Mouse (Mus musculus) neural tube, embryonic 15.5 days (tissue): ENCODE data around the gene Cux1. TPM values are rescaled to one million over a fixed set of nuclear protein-coding genes. Genes with fewer than 3 reads are reported as not detected.

Experiments
- ATAC-seq: fragments of 200-750 bp; cut with Nextera tagmentation; 2 replicates; pipeline ENCODE4 v1.8.0; 2017; ENCODE audit warnings: mild to moderate bottlenecking, moderate TSS enrichment, moderate library complexity; ENCODE audit not compliant: low FRiP score
- H3K27ac ChIP-seq: fragments of 300-500 bp; sonication (generic); replicated peaks from 2 replicates; pipeline ENCODE4 v1.5.1; 2015; ENCODE audit warnings: mild to moderate bottlenecking, inconsistent platforms
- H3K27me3 ChIP-seq: fragments of 300-500 bp; sonication (generic); replicated peaks from 2 replicates; pipeline ENCODE4 v1.6.1; 2015; ENCODE audit warnings: inconsistent platforms
- H3K36me3 ChIP-seq: fragments of 300-500 bp; sonication (generic); 2 replicates; pipeline ENCODE4 v1.6.1; 2015; ENCODE audit warnings: inconsistent platforms
- H3K4me1 ChIP-seq: fragments of 300-500 bp; sonication (generic); 2 replicates; pipeline ENCODE4 v1.6.1; 2015; ENCODE audit warnings: inconsistent platforms
- H3K4me2 ChIP-seq: fragments of 300-500 bp; sonication (generic); 2 replicates; pipeline ENCODE4 v1.6.1; 2015; ENCODE audit warnings: inconsistent platforms, mild to moderate bottlenecking, moderate library complexity
- H3K4me3 ChIP-seq: fragments of 300-500 bp; sonication (generic); replicated peaks from 2 replicates; pipeline ENCODE4 v1.5.1; 2015; ENCODE audit warnings: mild to moderate bottlenecking, inconsistent platforms
- H3K9ac ChIP-seq: fragments of 300-500 bp; sonication (generic); replicated peaks from 2 replicates; pipeline ENCODE4 v1.6.1; 2015; ENCODE audit warnings: mild to moderate bottlenecking, inconsistent platforms
- H3K9me3 ChIP-seq: fragments of 300-500 bp; sonication (generic); replicated peaks from 2 replicates; pipeline ENCODE4 v1.6.1; 2016; ENCODE audit warnings: inconsistent platforms
- whole genome bisulfite sequencing: fragments of 180-500 bp; shearing (Covaris S2); methylation state at CpG from one replicate; pipeline ENCODE4 v1.1.7; 2015; ENCODE audit warnings: mixed read lengths; 5-methylcytosine and 5-hydroxymethylcytosine counted together
- polyA plus RNA-seq: library from polyadenylated mRNA; unstranded; fragments of >200 nt; fragmentation: Nextera tagmentation; extraction: Ambion mirVana; gene quantifications from 2 replicates; pipeline ENCODE4 v1.2.1, GENCODE M21; 2015

Cux1 gene
- 87.8 and 96.6 TPM in 2 replicates for polyA plus RNA-seq

GRCm38 (mm10) chr5:136567176-136568025 lies at the start of gene Cux1:
Cux1 (minus strand) TSS chr5:136567490.
- peak within 1 kb of the TSS; percentile 97 for H3K9ac ChIP-seq
- peak; percentile 90 for ATAC-seq
- WGBS = 1% methylated on average over 75 of the region's 103 CpGs
- H3K4me3 ChIP-seq = peak within 1 kb of the TSS; percentile 98
- peak within 1 kb of the TSS; percentile 98 for H3K4me2 ChIP-seq
- peaks cover 14% of the 10 kb centered on the region; the same call in 1 of the 2 replicates for H3K27me3 ChIP-seq
- H3K4me1 ChIP-seq = peaks cover 44% of the 10 kb centered on the region
- H3K9me3 ChIP-seq = no peaks in the 10 kb centered on the region
- peak within 1 kb of the TSS; percentile 97 for H3K27ac ChIP-seq
- H3K36me3 ChIP-seq = no peaks in the 10 kb centered on the region

GRCm38 (mm10) chr5:136612391-136612790 lies 45.1 kb upstream of the Cux1 start:
- no peaks in the 10 kb centered on the region for H3K36me3 ChIP-seq
- no peak overlapping the region for H3K4me3 ChIP-seq
- no peak overlapping the region for H3K9ac ChIP-seq
- no peaks in the 10 kb centered on the region for H3K9me3 ChIP-seq
- no peak for ATAC-seq
- no peaks in the 10 kb centered on the region for H3K27me3 ChIP-seq
- 88% methylated on average over 1 of the region's 1 CpGs for WGBS
- H3K4me1 ChIP-seq = no peaks in the 10 kb centered on the region
- no peak overlapping the region for H3K27ac ChIP-seq
- H3K4me2 ChIP-seq = no peak overlapping the region

GRCm38 (mm10) chr5:136608814-136609434 lies 41.6 kb upstream of the Cux1 start:
- Histone ChIP-seq H3K27me3 (no peaks in the 10 kb centered on the region), H3K4me2 (no peak overlapping the region), H3K36me3 (no peaks in the 10 kb centered on the region), H3K27ac (no peak overlapping the region), H3K9me3 (no peaks in the 10 kb centered on the region), H3K9ac (no peak overlapping the region), H3K4me1 (no peaks in the 10 kb centered on the region), H3K4me3 (no peak overlapping the region)
- WGBS = 64% methylated on average over 6 of the region's 6 CpGs
- ATAC-seq = no peak

DNA sequence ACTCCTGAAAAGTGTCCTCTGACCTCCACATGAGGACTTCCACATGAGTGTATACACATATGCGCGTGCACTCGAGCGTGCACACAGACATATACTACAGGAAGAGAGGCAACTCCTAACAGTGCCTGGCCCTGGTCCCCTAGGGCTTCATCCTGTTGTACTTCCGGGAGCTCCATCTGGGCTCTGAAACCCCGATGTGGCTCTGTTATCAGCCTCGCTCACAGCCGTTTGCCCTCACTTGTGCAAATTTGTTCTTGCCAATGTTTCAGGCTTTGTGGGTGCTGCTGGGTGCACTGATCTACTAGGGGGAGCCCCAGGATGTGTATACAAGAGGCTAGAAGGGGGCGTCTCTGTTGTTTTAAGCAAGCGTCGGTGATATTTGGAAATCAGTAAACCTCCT lies 37.9 kb upstream of the Cux1 start:
- H3K27ac ChIP-seq = no peak overlapping the region
- no peak overlapping the region for H3K4me2 ChIP-seq
- H3K27me3 ChIP-seq = no peaks in the 10 kb centered on the region
- WGBS = 87% methylated on average over 11 of the region's 11 CpGs
- H3K9ac ChIP-seq = no peak overlapping the region
- H3K36me3 ChIP-seq = no peaks in the 10 kb centered on the region
- no peaks in the 10 kb centered on the region for H3K4me1 ChIP-seq
- H3K9me3 ChIP-seq = no peaks in the 10 kb centered on the region
- no peak overlapping the region for H3K4me3 ChIP-seq
- no peak for ATAC-seq

DNA sequence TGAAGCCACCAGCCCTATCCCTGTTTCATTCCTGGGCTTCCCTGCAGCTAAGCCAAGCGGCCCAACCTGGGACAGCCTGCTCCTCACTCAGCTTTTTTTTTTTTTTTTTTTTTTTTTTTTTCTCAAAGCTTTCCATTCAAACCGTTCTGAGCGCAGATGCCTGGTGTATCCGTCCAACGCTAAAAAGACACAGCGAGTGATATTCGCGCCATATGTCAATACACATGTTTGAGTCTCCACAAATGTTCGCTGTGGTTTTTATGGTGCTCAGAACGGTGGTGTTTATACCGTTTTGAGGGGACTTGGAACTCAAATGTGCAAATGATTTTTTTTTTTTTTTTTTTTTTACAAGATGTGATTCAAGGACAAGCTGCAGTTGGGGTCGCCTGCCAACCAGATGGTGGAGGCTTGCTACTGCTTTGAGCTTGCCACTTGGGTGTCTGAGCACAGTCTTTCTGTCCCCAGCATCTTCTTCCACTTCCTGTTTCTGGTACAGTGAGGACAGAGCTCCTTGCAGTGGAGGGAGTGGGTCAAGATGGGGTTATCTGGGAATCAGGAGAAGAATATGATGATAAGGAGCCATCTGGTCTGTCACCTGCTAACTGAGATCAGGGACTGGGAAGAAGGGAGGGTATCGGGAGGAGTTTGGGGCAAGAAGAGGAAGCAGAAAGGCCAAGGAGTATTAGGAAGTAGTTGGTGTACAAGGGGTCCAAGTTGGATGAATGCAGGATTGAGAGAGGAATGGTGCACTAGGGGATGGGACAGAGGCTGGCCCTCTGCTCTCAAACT lies 36.1 kb upstream of the Cux1 start:
- WGBS = 76% methylated on average over 13 of the region's 13 CpGs
- H3K4me2 ChIP-seq = no peak overlapping the region
- no peaks in the 10 kb centered on the region for H3K27me3 ChIP-seq
- H3K36me3 ChIP-seq = no peaks in the 10 kb centered on the region
- no peaks in the 10 kb centered on the region for H3K4me1 ChIP-seq
- H3K9ac ChIP-seq = no peak overlapping the region
- H3K27ac ChIP-seq = no peak overlapping the region
- ATAC-seq = no peak
- H3K4me3 ChIP-seq = no peak overlapping the region
- no peaks in the 10 kb centered on the region for H3K9me3 ChIP-seq

GRCm38 (mm10) chr5:136600511-136600910 lies 33.2 kb upstream of the Cux1 start:
- Histone ChIP-seq H3K9me3 (no peaks in the 10 kb centered on the region), H3K27ac (no peak overlapping the region), H3K27me3 (no peaks in the 10 kb centered on the region), H3K4me3 (no peak overlapping the region), H3K36me3 (no peaks in the 10 kb centered on the region), H3K4me1 (no peaks in the 10 kb centered on the region), H3K9ac (no peak overlapping the region), H3K4me2 (no peak overlapping the region)
- WGBS = 80% methylated on average over 5 of the region's 5 CpGs
- no peak for ATAC-seq

GRCm38 (mm10) chr5:136594896-136595540 lies 27.7 kb upstream of the Cux1 start:
- Histone ChIP-seq H3K36me3 (no peaks in the 10 kb centered on the region), H3K4me1 (0 out of 2 replicates have a peak, but pooled peaks cover 6% of the 10 kb centered on the region), H3K4me3 (no peak overlapping the region), H3K9ac (no peak overlapping the region), H3K27me3 (no peaks in the 10 kb centered on the region), H3K27ac (no peak overlapping the region), H3K9me3 (no peaks in the 10 kb centered on the region), H3K4me2 (no peak overlapping the region)
- ATAC-seq = no peak
- 53% methylated on average over 8 of the region's 8 CpGs for WGBS

DNA sequence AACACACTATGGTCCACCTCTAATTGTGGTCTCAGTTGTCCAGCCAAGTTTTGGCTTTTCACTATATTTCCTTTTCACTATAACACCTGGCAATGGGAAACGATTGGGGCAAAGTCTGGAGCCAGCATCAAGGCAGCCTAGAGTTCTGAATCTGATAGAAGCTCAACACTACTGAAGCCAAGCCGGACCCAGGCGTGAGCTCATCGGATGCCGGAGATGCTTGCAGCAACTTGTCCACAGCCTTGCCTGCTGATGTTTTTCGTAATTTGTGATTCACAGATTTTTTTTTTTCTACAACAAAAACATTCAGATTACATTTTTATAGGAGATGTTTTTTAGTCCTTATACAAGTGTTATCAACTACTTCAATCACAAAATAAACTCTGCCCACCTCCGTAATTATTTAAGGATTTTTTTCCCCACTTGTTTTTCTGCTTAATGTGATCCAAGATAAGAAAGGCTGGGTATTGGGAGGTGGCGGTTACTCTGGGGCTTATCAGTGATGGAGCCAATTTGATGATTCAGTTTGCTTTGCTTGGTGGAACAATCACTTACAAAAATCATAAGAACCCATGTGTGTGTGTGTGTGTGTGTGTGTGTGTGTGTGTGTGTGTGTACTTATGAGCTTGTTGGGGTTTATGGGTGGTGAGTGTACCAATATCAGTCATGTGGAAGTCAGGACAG lies 24.7 kb upstream of the Cux1 start:
- Histone ChIP-seq H3K27ac (no peak overlapping the region), H3K9ac (no peak overlapping the region), H3K36me3 (no peaks in the 10 kb centered on the region), H3K4me1 (0 out of 2 replicates have a peak, but pooled peaks cover 6% of the 10 kb centered on the region), H3K4me3 (no peak overlapping the region), H3K27me3 (no peaks in the 10 kb centered on the region), H3K9me3 (no peaks in the 10 kb centered on the region), H3K4me2 (no peak overlapping the region)
- 91% methylated on average over 8 of the region's 8 CpGs for WGBS
- no peak for ATAC-seq

- no peaks in the 10 kb centered on the region for H3K36me3 ChIP-seq
- no peak overlapping the region for H3K27ac ChIP-seq
- H3K27me3 ChIP-seq = no peaks in the 10 kb centered on the region
- no peaks in the 10 kb centered on the region for H3K9me3 ChIP-seq
- no peak overlapping the region for H3K4me2 ChIP-seq
- 55% methylated on average over 2 of the region's 2 CpGs for WGBS
- no peak overlapping the region for H3K9ac ChIP-seq
- ATAC-seq = no peak
- no peak overlapping the region for H3K4me3 ChIP-seq
- H3K4me1 ChIP-seq = no peaks in the 10 kb centered on the region
These were observed 21.7 kb upstream of the Cux1 start for GRCm38 (mm10) chr5:136589002-136589401.

DNA sequence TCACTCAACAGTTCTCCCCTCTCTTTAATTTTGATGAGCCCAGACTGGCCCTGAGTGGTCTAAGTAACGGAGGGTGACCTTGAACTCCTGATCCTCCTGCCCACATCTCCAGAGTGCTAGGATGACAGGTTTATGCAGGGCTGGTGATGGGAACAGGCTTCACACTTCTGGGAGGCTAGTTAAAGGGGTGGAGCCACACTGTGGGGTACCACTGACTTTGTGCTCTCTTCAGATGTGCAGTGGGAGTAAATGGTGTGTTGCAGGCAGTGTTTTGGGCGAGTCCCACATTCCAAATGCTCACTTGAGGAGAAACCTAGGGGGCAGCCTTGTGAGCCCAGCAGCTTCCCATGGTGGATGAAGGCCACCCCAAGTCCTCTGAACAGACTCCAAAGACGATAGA lies 21.2 kb upstream of the Cux1 start:
- Histone ChIP-seq H3K4me1 (no peaks in the 10 kb centered on the region), H3K27ac (no peak overlapping the region), H3K4me3 (no peak overlapping the region), H3K9me3 (no peaks in the 10 kb centered on the region), H3K9ac (no peak overlapping the region), H3K27me3 (no peaks in the 10 kb centered on the region), H3K4me2 (no peak overlapping the region), H3K36me3 (no peaks in the 10 kb centered on the region)
- WGBS = 78% methylated on average over 3 of the region's 3 CpGs
- no peak for ATAC-seq
